Mouse (Mus musculus): Measurements from ENCODE around the gene Usp48.

DNA sequence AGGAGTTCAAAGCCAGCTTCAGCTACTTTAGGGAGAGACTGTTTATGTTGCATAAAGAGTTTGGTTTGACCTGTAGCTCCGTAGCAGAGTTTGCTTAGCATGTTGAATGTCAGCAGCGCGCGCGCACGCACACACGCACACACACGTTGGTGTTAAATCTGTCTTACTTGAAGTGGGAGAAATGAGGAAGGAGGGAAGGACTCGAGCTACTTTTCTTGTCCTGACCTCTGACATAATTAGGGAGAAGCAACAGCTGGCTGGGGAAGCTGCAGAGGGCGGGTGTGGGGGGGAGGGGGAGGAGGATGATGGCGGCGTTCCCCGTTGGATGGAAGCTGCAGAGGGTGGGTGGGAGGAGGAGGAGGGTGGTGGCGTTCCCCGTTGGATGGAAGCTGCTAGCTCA, 16.7 kb downstream of the Usp48 start:
- TF ChIP-seq CTCF (IDR thresholded peaks at IDR 0.05; ENCODE audit: control insufficient read depth, insufficient read depth, insufficient read length): no peak
- TF ChIP-seq USF1 (IDR thresholded peaks at IDR 0.05; ENCODE audit: low read depth): no peak
- TF ChIP-seq MYOG (IDR thresholded peaks at IDR 0.05; ENCODE audit: control insufficient read depth, extremely low read depth, insufficient read length): no peak
- no peak for TF ChIP-seq FOSL1 (IDR thresholded peaks at IDR 0.05; ENCODE audit: insufficient read depth, low read length, poor library complexity, severe bottlenecking)
- TF ChIP-seq CEBPB (IDR thresholded peaks at IDR 0.05; ENCODE audit: low read depth): no peak
